Mouse (Mus musculus) G1E (cell line): ENCODE results near the gene Dcaf15. TPM values are rescaled to one million over a fixed set of nuclear protein-coding genes. Genes with fewer than 3 reads are reported as not detected.

Experiments
- ATAC-seq: 2 replicates; pipeline ENCODE4 v1.8.0; 2016; ENCODE audit warnings: mild to moderate bottlenecking; ENCODE audit not compliant: insufficient number of reproducible peaks, poor library complexity, low FRiP score, severe bottlenecking; ENCODE audit errors: extremely low read depth
- DNase-seq: peaks from one replicate; pipeline ENCODE4 v3.0.0; 2012; ENCODE audit warnings: low spot score
- H3K27me3 ChIP-seq: 2 replicates; pipeline ENCODE4 v1.6.1; 2012; ENCODE audit warnings: mild to moderate bottlenecking, low read length, inconsistent platforms; ENCODE audit not compliant: insufficient read depth
- H3K36me3 ChIP-seq: replicated peaks from 2 replicates; pipeline ENCODE3; 2012; ENCODE audit warnings: mild to moderate bottlenecking, inconsistent platforms
- H3K4me1 ChIP-seq: 2 replicates; pipeline ENCODE4 v1.6.1; 2012; ENCODE audit warnings: low read depth, low read length, inconsistent platforms, mixed read lengths; ENCODE audit not compliant: insufficient read depth
- H3K4me3 ChIP-seq: 2 replicates; pipeline ENCODE4 v1.5.1; 2012; ENCODE audit warnings: low read depth, mild to moderate bottlenecking, inconsistent platforms, low read length, moderate library complexity, mixed read lengths
- H3K9me3 ChIP-seq: replicated peaks from 2 replicates; pipeline ENCODE4 v1.6.1; 2012; ENCODE audit warnings: inconsistent platforms
- CTCF ChIP-seq: IDR thresholded peaks from 2 replicates; pipeline ENCODE4 v1.5.1; 2012; ENCODE audit warnings: low read depth, low read length, inconsistent platforms, mixed read lengths
- GATA1 ChIP-seq: IDR thresholded peaks from 2 replicates; pipeline ENCODE4 v1.6.1; 2012; ENCODE audit warnings: borderline replicate concordance, low read length, inconsistent platforms, mixed read lengths
- GATA2 ChIP-seq: IDR thresholded peaks from 2 replicates; pipeline ENCODE4 v1.6.1; 2012; ENCODE audit warnings: low read depth, low read length, inconsistent platforms, borderline replicate concordance
- POLR2AphosphoS5 ChIP-seq: IDR thresholded peaks from 2 replicates; pipeline ENCODE4 v1.6.1; 2012; ENCODE audit warnings: low read depth, low read length, inconsistent platforms; ENCODE audit not compliant: insufficient replicate concordance
- TAL1 ChIP-seq: conservative IDR thresholded peaks from 2 replicates; pipeline ENCODE4 v1.6.1; 2012; ENCODE audit warnings: low read depth, low read length, inconsistent platforms, mixed read lengths
- polyA plus RNA-seq: library from polyadenylated mRNA; stranded (reverse); fragments of >175 nt; gene quantifications from 2 replicates; pipeline ENCODE4 v1.2.3, GENCODE M21; 2012
- total RNA-seq, 2 experiments: library from RNA; stranded (forward) in 1 of 2; stranded (reverse) in 1 of 2; fragments of 200-1000 nt in 1 of 2; fragments of >200 nt in 1 of 2; fragmentation: Nextera tagmentation in 1 of 2; gene quantifications; 2 replicates each; pipeline ENCODE4 v1.2.3; 2014 to 2017

Gene Dcaf15
- total and polyA plus RNA-seq, 3 experiments = 16.3 to 51.8 (median 16.4) TPM

DNA sequence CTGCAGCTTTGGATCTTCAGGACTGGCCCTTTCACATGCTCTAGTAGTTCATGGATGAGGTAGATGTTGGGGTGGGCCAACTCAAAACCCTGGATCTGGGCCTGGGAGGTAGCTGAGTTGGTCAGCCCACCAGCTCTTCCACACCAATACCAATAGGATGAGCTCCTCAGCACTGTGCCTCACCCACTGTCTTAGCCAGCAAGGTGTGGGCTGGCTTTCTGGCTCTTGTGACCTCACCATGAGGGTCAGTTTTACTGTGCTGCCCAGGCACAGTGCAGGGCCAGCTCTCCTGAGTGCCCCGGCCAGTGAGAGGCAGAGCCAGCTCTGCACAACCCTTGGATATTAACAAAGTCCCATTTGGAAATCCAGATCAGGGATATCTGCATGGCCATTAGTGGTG, 46.7 kb downstream of the Dcaf15 start:
- no peak for TF ChIP-seq CTCF
- TF ChIP-seq GATA2 = no peak
- TF ChIP-seq GATA1 = no peak
- no peak for TF ChIP-seq TAL1
- no peak for TF ChIP-seq POLR2AphosphoS5
- Histone ChIP-seq H3K4me3 (no peak overlapping the region), H3K36me3 (no peaks in the 10 kb centered on the region), H3K9me3 (peaks cover 4% of the 10 kb centered on the region; the same call in 1 of the 2 replicates), H3K4me1 (0 out of 2 replicates have a peak, but pooled peaks cover under 1% of the 10 kb centered on the region), H3K27me3 (no peaks in the 10 kb centered on the region)
- ATAC-seq = no peak
- no peak for DNase-seq

DNA sequence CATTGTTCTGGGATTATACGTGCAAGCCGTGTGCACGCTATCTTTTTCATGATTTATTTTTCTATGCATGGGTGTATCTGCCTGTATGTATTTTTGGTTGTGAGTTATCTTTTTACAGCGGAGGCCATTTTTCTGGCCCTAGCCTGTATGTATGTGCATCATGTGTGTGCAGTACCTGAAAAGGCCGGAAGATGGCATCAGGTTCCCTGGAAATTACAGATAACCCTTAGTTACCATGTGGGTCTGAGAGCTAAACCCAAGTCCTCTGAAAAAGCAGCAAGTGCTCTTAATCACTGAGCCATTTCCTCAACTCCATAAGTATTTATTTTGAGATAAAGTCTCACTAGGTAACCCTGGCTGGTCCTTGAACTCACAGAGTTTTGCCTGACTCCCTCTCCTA, 51.3 kb downstream of the Dcaf15 start:
- Histone ChIP-seq H3K9me3 (peaks cover 4% of the 10 kb centered on the region; the same call in 1 of the 2 replicates), H3K27me3 (peaks cover 3% of the 10 kb centered on the region; the same call in 1 of the 2 replicates), H3K36me3 (no peaks in the 10 kb centered on the region), H3K4me3 (no peak overlapping the region), H3K4me1 (0 out of 2 replicates have a peak, but pooled peaks cover 2% of the 10 kb centered on the region)
- DNase-seq = no peak
- ATAC-seq = no peak
- TF ChIP-seq GATA1 (no peak), GATA2 (no peak), TAL1 (no peak), POLR2AphosphoS5 (no peak), CTCF (no peak)

GRCm38 (mm10) chr8:84052746-84053145, 51.8 kb downstream of the Dcaf15 start:
- H3K9me3 ChIP-seq = no peaks in the 10 kb centered on the region
- peaks cover 5% of the 10 kb centered on the region; the same call in 1 of the 2 replicates for H3K27me3 ChIP-seq
- ATAC-seq (no peak), DNase-seq (peak; percentile 53)
- no peak for TF ChIP-seq GATA2
- no peak for TF ChIP-seq POLR2AphosphoS5
- no peak for TF ChIP-seq GATA1
- H3K4me3 ChIP-seq = no peak overlapping the region
- H3K36me3 ChIP-seq = no peaks in the 10 kb centered on the region
- H3K4me1 ChIP-seq = 0 out of 2 replicates have a peak, but pooled peaks cover 2% of the 10 kb centered on the region

- Histone ChIP-seq H3K9me3 (0 out of 2 replicates have a peak, but pooled peaks cover 2% of the 10 kb centered on the region), H3K27me3 (peaks cover 20% of the 10 kb centered on the region), H3K36me3 (no peaks in the 10 kb centered on the region), H3K4me1 (0 out of 2 replicates have a peak, but pooled peaks cover 2% of the 10 kb centered on the region), H3K4me3 (no peak overlapping the region)
- no peak for TF ChIP-seq CTCF
- no peak for TF ChIP-seq GATA1
- no peak for TF ChIP-seq POLR2AphosphoS5
- TF ChIP-seq GATA2 = no peak
- no peak for TF ChIP-seq TAL1
- no peak for DNase-seq
- ATAC-seq = no peak
Observed at GRCm38 (mm10) chr8:84048171-84048570, 56.4 kb downstream of the Dcaf15 start.

Other genes with a start within 250 kb of the Dcaf15 start
- gene Adgrl1, start 204.7 kb downstream of the Dcaf15 start, total RNA-seq (2014; fragmentation: Nextera tagmentation) = 31.2 and 35.2 TPM in 2 replicates
- gene Adgrl1, start 204.7 kb downstream of the Dcaf15 start, total RNA-seq (2017) = 9.1 and 11.3 TPM in 2 replicates
- 18.5 and 20.7 TPM in 2 replicates for gene Adgrl1, start 204.7 kb downstream of the Dcaf15 start, polyA plus RNA-seq
- 0.83 and 1.7 TPM in 2 replicates for gene Gm10644, start 149.6 kb downstream of the Dcaf15 start, total RNA-seq (2014; fragmentation: Nextera tagmentation)
- 0.81 and 0.82 TPM in 2 replicates for gene Gm10644, start 149.6 kb downstream of the Dcaf15 start, total RNA-seq (2017)
- 0.10 and 0.16 TPM in 2 replicates for gene Gm10644, start 149.6 kb downstream of the Dcaf15 start, polyA plus RNA-seq
- gene Asf1b, start 149.3 kb downstream of the Dcaf15 start, total RNA-seq (2014; fragmentation: Nextera tagmentation) = 87.4 and 120 TPM in 2 replicates
- 88.6 and 104 TPM in 2 replicates for gene Asf1b, start 149.3 kb downstream of the Dcaf15 start, total RNA-seq (2017)
- 288 and 383 TPM in 2 replicates for gene Asf1b, start 149.3 kb downstream of the Dcaf15 start, polyA plus RNA-seq
- 88.6 and 99.3 TPM in 2 replicates for gene Prkaca, start 131.8 kb downstream of the Dcaf15 start, total RNA-seq (2014; fragmentation: Nextera tagmentation)
- gene Prkaca, start 131.8 kb downstream of the Dcaf15 start, total RNA-seq (2017) = 32.2 and 34.4 TPM in 2 replicates
- gene Prkaca, start 131.8 kb downstream of the Dcaf15 start, polyA plus RNA-seq = 46.6 and 46.9 TPM in 2 replicates
- 88.0 and 93.8 TPM in 2 replicates for gene Samd1, start 107.1 kb downstream of the Dcaf15 start, total RNA-seq (2014; fragmentation: Nextera tagmentation)
- 64.1 and 80.8 TPM in 2 replicates for gene Samd1, start 107.1 kb downstream of the Dcaf15 start, total RNA-seq (2017)
- gene Samd1, start 107.1 kb downstream of the Dcaf15 start, polyA plus RNA-seq = 246 and 262 TPM in 2 replicates
- 0.78 TPM in 1 of 2 replicates, not detected in the other for gene 1700067K01Rik, start 103.3 kb downstream of the Dcaf15 start, total RNA-seq (2014; fragmentation: Nextera tagmentation)
- gene 1700067K01Rik, start 103.3 kb downstream of the Dcaf15 start, total RNA-seq (2017) = 0.35 and 0.82 TPM in 2 replicates
- gene 1700067K01Rik, start 103.3 kb downstream of the Dcaf15 start, polyA plus RNA-seq = 0.92 and 1.2 TPM in 2 replicates
- gene 2210011C24Rik, start 92.6 kb downstream of the Dcaf15 start, total RNA-seq (2014; fragmentation: Nextera tagmentation) = not detected in 2 replicates
- gene 2210011C24Rik, start 92.6 kb downstream of the Dcaf15 start, total RNA-seq (2017) = not detected in 2 replicates
- not detected in 2 replicates for gene 2210011C24Rik, start 92.6 kb downstream of the Dcaf15 start, polyA plus RNA-seq
- gene Palm3, start 83.3 kb downstream of the Dcaf15 start, total RNA-seq (2014; fragmentation: Nextera tagmentation) = not detected in 2 replicates
- gene Palm3, start 83.3 kb downstream of the Dcaf15 start, total RNA-seq (2017) = 0.06 TPM in 1 of 2 replicates, not detected in the other
- 0.12 and 0.15 TPM in 2 replicates for gene Palm3, start 83.3 kb downstream of the Dcaf15 start, polyA plus RNA-seq
- gene Il27ra, start 62.2 kb downstream of the Dcaf15 start, total RNA-seq (2014; fragmentation: Nextera tagmentation) = not detected in 2 replicates
- gene Il27ra, start 62.2 kb downstream of the Dcaf15 start, total RNA-seq (2017) = not detected in 2 replicates
- gene Il27ra, start 62.2 kb downstream of the Dcaf15 start, polyA plus RNA-seq = not detected in 2 replicates
- gene Rln3, start 59.8 kb downstream of the Dcaf15 start, total RNA-seq (2014; fragmentation: Nextera tagmentation) = not detected in 2 replicates
- not detected in 2 replicates for gene Rln3, start 59.8 kb downstream of the Dcaf15 start, total RNA-seq (2017)
- not detected in 2 replicates for gene Rln3, start 59.8 kb downstream of the Dcaf15 start, polyA plus RNA-seq
- 1.1 and 2.0 TPM in 2 replicates for gene Gm10643, start 39.6 kb downstream of the Dcaf15 start, total RNA-seq (2014; fragmentation: Nextera tagmentation)
- gene Gm10643, start 39.6 kb downstream of the Dcaf15 start, total RNA-seq (2017) = 1.3 and 1.6 TPM in 2 replicates
- 0.05 and 0.09 TPM in 2 replicates for gene Gm10643, start 39.6 kb downstream of the Dcaf15 start, polyA plus RNA-seq
- 12.0 and 14.3 TPM in 2 replicates for gene Rfx1, start 37.9 kb downstream of the Dcaf15 start, total RNA-seq (2014; fragmentation: Nextera tagmentation)
- 2.4 and 2.9 TPM in 2 replicates for gene Rfx1, start 37.9 kb downstream of the Dcaf15 start, total RNA-seq (2017)
- gene Rfx1, start 37.9 kb downstream of the Dcaf15 start, polyA plus RNA-seq = 41.4 and 44.5 TPM in 2 replicates
- not detected in 2 replicates for gene Podnl1, start 21.2 kb upstream of the Dcaf15 start, total RNA-seq (2014; fragmentation: Nextera tagmentation)
- gene Podnl1, start 21.2 kb upstream of the Dcaf15 start, total RNA-seq (2017) = 0.06 TPM in 1 of 2 replicates, not detected in the other
- 0.05 and 0.06 TPM in 2 replicates for gene Podnl1, start 21.2 kb upstream of the Dcaf15 start, polyA plus RNA-seq
- 7.9 and 9.6 TPM in 2 replicates for gene Cc2d1a, start 43.2 kb upstream of the Dcaf15 start, total RNA-seq (2014; fragmentation: Nextera tagmentation)
- gene Cc2d1a, start 43.2 kb upstream of the Dcaf15 start, total RNA-seq (2017) = 4.8 and 5.1 TPM in 2 replicates
- 21.3 and 25.5 TPM in 2 replicates for gene Cc2d1a, start 43.2 kb upstream of the Dcaf15 start, polyA plus RNA-seq
- 0.34 TPM in 1 of 2 replicates, not detected in the other for gene 4930432K21Rik, start 43.3 kb upstream of the Dcaf15 start, total RNA-seq (2014; fragmentation: Nextera tagmentation)
- 0.55 and 0.58 TPM in 2 replicates for gene 4930432K21Rik, start 43.3 kb upstream of the Dcaf15 start, total RNA-seq (2017)
- gene 4930432K21Rik, start 43.3 kb upstream of the Dcaf15 start, polyA plus RNA-seq = 0.08 and 0.11 TPM in 2 replicates
- gene Nanos3, start 80.4 kb upstream of the Dcaf15 start, total RNA-seq (2014; fragmentation: Nextera tagmentation) = not detected in 2 replicates
- not detected in 2 replicates for gene Nanos3, start 80.4 kb upstream of the Dcaf15 start, total RNA-seq (2017)
- gene Nanos3, start 80.4 kb upstream of the Dcaf15 start, polyA plus RNA-seq = 0.19 TPM in 1 of 2 replicates, not detected in the other
- 8.5 and 9.7 TPM in 2 replicates for gene Zswim4, start 132.3 kb upstream of the Dcaf15 start, total RNA-seq (2014; fragmentation: Nextera tagmentation)
- 5.7 and 7.3 TPM in 2 replicates for gene Zswim4, start 132.3 kb upstream of the Dcaf15 start, total RNA-seq (2017)
- 14.6 and 19.0 TPM in 2 replicates for gene Zswim4, start 132.3 kb upstream of the Dcaf15 start, polyA plus RNA-seq
- 106 and 132 TPM in 2 replicates for gene D8Ertd738e, start 145.0 kb upstream of the Dcaf15 start, total RNA-seq (2014; fragmentation: Nextera tagmentation)
- gene D8Ertd738e, start 145.0 kb upstream of the Dcaf15 start, total RNA-seq (2017) = 197 and 232 TPM in 2 replicates
- gene D8Ertd738e, start 145.0 kb upstream of the Dcaf15 start, polyA plus RNA-seq = 257 and 291 TPM in 2 replicates
- 14.1 and 20.1 TPM in 2 replicates for gene Mri1, start 152.6 kb upstream of the Dcaf15 start, total RNA-seq (2014; fragmentation: Nextera tagmentation)
- 7.0 and 13.2 TPM in 2 replicates for gene Mri1, start 152.6 kb upstream of the Dcaf15 start, total RNA-seq (2017)
- 58.7 and 87.4 TPM in 2 replicates for gene Mri1, start 152.6 kb upstream of the Dcaf15 start, polyA plus RNA-seq
- 71.8 and 73.7 TPM in 2 replicates for gene Ccdc130, start 165.6 kb upstream of the Dcaf15 start, total RNA-seq (2014; fragmentation: Nextera tagmentation)
- gene Ccdc130, start 165.6 kb upstream of the Dcaf15 start, total RNA-seq (2017) = 11.3 and 12.9 TPM in 2 replicates
- 11.1 and 17.1 TPM in 2 replicates for gene Ccdc130, start 165.6 kb upstream of the Dcaf15 start, polyA plus RNA-seq